Mouse (Mus musculus): ENCODE results near the gene Proca1.

Gene Proca1

DNA sequence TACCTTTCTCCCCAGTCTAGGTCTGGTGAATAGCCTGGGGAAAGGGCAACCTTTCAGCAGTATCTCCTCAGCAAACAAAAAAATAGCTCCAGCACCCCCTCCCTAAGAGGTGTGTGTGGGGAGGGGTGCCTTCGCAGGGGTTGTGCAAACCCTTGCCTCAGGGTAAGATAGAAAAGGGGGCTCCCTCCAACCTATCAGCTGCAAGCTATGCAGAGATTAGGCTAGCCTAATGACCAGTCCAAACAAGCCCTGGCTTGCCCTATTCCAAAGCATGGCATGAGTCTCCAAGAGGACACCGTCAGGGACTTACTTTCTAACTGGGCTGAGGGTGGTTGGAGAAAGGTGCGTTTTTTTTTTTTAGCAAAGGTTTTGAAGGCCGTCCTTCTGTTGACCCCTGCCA, 27.0 kb upstream of the Proca1 start:
- no peak for DNase-seq

DNA sequence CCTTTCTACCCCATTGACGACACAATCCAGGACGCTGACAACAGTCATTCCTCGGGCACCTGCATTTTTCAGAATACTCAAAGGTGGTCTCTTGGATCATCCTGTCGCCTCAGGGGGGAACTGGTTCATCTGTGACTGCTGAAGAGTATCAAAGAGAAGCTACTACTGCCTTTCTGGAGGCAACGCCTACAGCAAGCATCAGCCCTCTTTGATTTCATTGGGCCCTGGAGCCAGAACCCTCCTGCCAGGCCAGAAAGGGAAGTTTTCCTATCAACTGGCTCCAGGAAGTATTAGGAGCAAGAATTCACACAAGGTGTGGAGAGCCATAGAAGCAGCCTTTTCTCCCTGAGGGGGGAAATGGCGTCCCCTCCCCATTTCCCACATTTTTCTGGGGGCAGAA, 26.6 kb upstream of the Proca1 start:
- DNase-seq: no peak

DNA sequence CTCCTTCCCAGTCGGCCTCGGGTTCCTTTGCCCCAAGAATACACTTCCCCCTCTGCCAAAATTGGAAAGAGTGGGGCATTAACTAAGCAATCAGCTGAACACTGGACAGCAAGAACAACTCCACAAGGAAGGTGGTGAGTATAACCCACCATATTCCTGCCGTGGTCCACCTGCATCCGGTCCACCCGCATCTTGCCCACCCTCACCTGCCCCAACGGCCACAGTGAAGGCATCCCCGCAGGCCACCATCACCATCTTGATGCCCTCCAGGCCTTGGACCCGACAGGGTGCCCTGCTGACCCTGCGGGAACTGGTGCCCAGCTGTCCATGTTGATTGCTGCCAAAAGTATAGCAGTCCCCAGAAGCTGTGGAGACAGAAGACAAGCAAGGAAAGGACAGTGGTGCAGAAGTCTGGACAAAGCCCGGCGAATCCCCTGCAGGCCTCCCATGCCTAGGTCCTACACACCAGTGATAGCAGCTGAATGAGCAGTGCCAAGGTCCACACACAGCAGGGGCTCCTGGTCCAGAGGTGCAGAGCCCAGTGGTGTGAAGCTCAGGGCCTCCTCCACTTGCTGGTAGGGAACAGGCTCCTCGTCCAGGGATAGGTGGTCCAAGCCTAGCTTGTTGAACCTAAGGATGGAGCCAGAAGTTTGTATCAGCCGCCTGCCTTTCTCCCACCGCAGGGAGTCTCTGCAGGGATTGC, 25.8 kb upstream of the Proca1 start:
- no peak for DNase-seq

DNA sequence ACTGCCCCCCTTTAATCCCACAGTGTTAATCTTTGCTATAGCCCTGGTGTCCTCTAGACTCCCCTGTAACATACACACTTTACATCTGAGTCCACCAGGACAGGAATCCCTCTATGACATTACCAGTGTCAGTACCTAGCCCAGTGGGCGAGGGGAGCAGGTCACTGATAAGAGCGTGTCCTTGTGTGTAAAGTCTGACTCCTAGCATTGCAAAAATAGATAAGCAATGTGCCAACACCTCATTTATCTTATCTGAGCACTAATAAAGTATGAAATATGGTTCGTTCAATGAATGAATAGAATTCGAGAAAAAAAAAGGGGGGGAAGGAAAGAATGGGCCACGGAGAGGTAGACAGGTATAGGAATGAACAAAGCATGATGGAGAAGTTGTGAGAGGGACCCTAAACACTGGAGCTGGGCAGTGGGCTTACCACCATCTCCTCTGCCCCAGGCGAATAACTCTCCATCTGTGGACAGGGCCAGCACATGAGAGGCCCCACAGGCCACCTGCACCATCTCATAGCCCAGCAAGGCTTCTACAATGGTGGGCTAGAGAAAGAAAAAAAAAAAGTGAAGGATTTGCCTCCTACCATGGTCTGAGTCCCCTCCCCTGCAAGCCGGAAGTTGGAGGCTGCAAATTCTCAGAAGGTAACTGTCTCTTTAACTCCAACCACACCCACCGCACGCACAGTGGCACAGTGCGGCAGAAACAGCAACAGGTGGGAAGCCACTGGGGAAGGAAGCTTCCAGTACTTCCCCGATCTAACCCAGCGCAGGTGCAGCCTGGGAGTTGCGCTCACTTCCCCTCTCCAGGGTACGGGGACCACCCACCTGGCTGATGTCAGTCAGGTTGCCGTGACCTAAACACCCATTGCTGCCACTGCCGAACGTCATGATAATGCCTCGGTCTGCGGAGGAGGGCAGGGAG, 24.4 kb upstream of the Proca1 start:
- peak; percentile 78 to 87 for DNase-seq

DNA sequence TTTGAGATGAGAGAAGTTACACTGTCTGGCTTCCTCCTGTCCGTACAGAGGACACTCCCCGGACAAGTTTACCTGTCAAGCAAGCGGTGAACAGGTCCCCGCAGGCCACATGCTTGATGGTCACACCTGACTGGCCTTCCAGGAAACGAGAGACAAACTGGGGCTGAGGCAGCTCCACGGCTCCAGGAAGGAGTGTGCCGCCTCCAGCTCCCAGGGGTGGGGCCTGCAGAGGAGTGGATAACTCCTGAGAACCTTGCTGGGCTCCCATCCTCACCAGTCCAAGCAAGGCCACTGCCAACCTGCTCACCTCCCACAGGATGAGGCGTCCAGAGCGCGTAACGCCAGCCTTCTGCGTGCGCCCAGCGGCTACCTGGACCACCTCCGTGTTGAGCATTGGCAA, 22.9 kb upstream of the Proca1 start:
- peak in 1 of 2 experiments; percentile 20 for DNase-seq

DNA sequence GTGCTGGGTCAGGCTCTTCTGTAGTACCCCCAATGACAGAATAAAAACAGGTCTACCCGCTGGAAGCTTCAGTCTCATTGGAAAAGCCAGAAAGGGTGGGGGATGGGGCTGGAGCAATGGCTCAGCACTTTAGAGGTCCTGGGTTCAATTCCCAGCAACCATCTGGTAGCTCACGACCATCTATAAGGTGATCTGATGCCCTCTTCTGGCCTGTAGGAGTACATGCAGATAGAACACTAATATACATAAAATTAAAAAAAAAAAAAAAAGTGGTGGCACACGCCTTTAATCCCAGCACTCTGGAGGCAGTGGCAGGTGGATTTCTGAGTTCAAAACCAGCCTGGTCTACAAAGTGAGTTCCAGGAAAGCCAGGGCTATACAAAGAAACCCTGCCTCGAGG, 21.9 kb upstream of the Proca1 start:
- no peak for DNase-seq

DNA sequence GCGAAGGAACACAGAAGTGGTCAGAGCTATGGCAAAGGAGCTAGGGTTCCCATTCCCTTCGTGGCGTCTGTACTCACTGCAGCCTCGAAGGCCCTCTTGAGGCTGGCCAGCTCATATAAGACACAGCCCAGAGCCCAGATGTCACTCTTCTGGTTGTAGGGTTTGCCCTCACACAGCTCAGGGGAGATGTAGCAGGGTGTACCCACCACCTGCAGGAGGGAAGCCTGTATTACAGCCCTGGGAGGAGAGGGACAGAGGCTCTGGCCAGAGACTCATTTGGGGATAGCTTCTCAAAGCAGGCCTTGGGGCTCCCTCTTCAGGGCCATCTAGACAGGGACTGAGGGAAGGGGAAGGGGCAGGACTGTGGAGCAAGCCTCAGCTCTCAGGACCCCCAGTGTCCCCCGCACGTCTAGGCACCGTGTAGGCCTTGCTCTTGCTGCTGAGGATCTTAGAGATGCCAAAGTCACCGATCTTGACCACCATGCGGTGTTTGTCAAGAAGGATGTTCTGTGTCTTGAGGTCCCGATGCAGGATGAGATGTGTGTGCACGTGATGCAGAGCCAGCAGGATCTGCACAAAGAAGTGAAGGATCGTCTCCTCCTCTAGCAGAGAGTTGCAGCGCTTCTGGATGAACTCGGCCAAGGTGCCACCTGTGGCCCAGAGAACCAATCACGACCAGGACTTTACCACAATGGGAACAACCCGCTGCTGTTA, 21.0 kb upstream of the Proca1 start:
- DNase-seq: peak in 1 of 2 experiments; percentile 30

DNA sequence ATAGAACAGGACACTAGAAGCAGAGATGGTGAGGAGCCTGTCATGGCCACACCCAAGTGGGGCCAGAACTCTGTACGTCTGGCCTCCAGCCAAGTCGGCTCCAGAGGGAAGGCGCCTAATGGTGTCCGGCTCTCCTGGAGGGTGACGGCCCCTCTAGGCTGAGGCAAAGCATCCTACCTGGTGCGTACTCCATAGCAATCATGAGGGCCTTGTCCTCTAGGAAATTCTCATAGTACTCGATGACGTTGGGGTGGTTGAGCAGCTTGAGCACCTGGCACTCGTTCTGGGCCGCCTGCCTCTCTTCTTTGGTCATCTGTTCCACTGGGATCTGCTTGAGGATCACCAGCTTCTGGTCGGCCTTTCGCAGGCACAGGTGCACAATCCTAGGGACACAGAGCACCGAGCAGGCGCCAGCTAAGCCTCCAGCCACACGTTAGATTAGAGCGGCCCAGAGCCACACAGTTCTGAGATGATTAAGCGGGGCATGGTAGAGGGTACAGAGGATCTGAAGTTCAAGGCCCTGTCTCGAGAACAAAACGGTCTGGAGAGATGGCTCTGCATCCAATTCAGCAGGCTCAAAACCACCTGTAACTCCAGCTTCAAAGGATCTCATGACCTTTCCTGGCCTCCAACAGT, 20.3 kb upstream of the Proca1 start:
- DNase-seq: no peak

DNA sequence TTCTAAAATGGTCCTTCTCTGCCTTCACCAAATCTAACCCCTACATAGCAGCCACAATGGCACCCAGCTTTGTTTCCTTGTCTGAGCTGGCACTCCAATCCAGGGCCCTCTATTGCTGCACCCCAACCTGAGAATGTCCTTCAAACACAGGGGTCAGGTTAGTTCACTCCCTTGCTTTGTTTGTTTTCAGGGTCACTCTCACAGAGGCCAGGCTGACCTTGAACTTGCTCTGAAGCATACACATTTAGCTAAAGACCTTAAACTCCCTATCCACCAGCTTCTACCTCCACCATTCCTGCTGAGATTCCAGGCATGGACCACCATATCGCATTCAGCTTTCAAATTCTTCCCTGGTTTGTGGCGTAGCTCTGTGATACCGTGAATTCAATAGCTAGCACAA, 18.7 kb upstream of the Proca1 start:
- no peak for DNase-seq

DNA sequence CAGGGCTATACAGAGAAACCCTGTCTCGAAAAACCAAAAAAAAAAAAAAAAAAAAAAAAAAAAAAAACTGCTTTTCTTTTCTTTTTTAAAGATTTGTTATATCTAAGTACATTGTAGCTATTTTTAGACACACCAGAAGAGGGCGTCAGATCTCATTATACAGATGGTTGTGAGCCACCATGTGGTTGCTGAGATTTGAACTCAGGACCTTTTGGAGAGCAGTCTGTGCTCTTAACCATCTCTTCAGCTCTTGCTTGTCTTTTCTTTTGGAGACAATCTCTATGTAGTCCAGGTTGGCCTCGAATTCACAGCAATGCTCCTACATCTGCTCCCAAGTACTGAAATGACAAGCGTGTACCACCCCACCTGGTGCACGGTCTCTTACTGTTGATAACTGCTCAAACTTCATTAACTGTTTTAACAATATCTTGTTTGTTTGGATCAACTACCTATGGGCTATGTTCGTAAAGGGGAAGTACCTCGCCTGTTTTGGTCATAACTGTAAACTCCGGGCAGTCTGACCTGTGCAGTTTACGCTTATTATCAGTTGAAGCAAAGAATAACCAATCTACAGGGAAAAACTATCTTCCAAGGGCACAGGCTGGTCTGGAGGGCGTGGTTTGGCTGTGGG, 17.3 kb upstream of the Proca1 start:
- no peak for DNase-seq

DNA sequence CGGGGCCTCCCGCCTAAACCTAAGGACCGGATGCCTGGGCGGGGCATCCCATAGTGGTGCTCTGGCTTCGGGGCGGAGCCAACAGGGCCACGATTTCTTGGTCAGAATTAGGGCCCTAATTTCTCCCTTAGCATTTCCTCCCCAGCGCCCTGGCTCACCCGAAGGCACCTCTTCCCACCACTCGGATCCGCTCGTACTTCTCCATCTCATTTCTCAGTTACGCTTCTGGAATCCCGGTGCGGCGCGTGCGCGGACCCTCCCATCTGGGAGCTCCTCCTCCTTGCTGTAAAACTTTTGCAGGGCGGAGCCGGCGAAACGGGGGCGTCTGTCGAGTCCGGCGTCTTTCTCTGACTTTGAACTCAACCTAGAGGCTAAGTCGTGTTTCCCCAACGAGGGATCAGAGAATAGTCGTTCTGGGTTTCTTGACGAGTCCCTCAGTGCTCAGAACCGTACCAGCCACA, 16.8 kb upstream of the Proca1 start, which contains the start of the genes Nek8 and Tlcd1:
Nek8 (minus strand) TSS at position 274 of the 461 bp plus-strand sequence.
Tlcd1 (plus strand) TSS at position 310 of the 461 bp plus-strand sequence.
- DNase-seq: peak; percentile 95 to 96

DNA sequence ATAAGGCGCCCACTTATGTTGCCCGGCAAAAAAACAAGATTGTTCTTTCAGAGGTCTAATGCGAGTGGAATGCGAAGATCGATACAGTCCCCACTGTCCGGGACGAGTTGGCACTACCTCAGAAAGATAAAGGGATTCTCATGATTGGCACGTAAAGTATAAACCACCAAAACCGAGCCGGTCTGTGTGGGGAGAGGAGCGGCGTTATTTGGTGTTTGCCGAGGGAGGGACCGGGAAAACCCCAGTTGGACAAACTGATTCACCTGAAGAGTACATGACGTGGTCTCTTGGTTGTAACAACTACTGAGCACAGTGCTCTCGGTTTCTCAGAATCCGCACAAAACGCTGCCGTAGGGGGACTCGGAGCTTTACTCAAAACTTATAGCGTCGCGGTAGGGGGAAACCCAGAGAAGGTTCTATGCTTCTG, 16.3 kb upstream of the Proca1 start:
- DNase-seq: peak in 1 of 2 experiments; percentile 29

DNA sequence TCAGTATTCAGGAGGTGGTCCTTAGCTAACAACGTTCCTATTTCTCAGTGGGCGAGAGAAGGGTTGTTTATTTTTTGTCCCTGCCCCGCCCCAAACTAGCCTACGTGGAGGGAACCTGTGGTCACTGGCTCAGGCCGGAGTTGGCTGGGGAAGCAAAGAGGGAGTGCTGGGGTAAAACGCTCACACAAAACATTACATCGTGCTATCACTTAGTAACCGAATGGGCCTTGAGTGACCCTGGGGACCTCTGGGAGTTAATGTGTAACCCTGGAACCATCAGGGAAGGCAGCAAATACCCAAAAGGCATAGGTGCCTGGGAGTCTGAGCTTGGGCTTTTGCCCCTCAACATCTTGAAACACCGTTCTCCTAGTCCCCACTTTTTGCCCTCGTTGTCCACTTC, 15.8 kb upstream of the Proca1 start:
- no peak for DNase-seq

DNA sequence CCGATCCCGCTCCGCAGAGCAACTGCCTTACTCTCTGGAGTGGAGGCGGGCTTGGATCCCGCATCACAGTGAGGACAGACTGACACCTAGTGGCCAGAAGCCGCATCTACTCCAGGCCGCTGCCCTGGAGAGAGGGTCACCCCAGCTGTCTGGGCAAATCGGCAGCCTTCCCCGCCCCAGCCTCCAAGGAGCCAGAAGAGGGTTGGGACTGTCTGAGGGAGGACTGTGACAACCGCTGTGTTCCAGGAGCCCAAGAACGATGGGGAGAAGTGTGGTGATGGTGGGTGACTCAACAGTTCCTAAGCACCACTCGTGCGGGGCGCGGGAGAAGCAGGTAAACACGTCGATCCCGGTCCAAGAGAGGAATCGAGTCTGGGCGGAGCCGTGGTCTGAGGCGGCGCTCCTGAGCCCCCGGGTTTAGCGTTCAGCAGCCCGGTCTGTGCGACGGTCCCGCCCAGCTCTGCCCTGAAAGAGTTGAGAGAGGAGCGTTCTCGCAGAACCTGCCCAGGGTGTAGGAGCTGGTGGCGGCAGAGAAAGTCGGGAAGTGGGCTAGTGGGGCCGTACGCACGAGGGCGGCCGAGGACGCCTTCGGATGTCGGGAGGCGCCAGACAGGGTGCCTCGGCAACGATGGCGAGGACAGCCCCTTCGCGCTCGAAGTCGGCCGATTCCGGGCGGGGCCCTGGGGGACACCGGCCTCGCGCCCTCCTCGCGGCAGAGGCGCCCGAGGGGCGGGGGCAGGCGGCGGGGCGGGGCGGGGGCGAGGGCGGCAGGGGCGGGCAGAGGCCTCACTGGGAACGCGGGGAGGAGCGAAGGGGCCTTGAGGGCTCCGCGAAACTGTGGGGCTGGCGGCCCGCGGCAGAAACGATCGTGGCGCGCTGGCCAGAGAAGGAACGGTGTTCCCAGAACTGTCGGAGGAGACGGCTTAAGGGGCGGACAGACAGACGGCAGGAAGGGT, 15.0 kb upstream of the Proca1 start:
- DNase-seq: peak; percentile 92 to 95

DNA sequence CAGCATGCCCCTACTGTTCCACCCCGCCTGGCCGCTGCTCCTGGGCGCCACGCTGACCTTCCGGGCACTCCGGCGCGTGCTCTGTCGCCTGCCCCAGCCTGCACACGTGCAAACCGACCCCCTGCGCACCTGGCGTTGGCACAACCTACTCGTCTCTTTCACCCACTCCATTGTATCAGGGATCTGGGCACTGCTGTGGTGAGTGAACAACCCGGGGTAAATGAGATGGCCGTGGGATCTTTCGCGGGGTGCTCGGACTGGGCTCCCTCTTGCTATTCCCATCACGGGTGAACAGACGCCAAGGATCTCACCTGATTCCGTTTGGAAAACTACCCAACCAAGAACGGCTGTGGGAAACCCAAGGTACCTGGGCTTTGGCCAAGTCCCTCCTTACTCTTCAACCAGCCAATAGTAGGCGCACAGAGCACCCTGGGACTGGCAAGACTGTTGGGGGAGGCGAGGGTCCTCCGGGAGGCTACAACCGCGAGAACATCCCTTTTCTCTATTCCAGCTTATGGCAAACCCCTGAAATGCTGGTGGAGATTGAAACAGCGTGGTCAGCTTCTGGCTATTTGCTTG, 14.2 kb upstream of the Proca1 start:
- DNase-seq: peak in 1 of 2 experiments; percentile 47

DNA sequence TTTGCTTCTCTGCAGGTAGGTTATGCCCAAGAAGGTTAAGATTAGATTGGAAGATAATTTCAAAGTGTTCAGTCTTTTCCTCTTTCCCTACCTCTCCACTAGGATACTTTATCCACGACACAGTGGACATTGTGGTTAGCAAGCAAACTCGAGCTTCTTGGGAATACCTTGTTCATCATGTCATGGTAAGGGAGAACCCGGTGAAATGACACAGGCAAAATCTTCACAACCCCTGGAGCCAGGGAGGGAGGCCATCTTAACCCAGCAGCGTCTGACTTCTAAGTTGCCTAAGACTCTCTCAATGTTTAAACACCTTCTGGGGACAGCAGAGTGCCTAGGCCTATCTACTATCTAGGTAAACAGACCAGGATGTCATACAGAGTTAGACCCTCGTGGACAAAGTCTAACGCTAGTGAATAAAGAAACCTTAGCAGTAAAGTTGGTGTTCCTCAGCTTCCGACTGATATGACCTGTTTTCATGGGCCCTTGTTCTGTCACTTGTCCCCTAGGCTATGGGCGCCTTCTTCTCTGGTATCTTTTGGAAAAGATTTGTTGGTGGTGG, 13.7 kb upstream of the Proca1 start:
- DNase-seq: no peak

DNA sequence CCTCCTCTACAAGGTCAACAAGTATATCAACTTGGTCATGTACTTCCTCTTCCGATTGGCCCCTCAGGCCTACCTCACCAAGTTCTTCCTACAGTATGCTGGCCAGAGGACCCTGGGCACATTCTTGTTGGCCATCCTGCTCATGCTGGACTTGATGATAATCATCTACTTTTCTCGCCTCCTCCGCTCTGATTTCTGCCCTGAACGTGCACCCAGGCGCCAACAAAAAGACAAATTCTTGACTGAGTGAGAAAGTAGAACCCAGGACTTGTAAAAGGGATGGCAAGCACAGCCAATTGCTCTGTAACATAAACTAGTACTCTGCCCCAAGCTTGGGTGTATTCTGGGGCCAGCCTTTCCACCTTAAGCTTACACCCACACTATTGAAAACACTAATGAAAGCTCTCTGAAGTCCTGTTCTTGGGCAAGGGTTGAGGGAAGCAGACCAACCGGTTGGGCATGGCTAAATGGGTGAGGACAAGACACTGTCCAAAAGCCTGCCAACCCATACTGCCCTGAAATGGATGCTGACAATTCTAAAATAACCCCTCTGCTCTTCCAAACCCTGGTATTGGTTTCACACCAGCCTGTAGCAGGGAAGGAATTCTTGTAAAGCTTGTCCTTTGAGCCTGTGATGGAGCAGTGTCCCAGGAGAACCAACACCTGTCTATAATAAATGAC, 13.0 kb upstream of the Proca1 start:
- no peak for DNase-seq

DNA sequence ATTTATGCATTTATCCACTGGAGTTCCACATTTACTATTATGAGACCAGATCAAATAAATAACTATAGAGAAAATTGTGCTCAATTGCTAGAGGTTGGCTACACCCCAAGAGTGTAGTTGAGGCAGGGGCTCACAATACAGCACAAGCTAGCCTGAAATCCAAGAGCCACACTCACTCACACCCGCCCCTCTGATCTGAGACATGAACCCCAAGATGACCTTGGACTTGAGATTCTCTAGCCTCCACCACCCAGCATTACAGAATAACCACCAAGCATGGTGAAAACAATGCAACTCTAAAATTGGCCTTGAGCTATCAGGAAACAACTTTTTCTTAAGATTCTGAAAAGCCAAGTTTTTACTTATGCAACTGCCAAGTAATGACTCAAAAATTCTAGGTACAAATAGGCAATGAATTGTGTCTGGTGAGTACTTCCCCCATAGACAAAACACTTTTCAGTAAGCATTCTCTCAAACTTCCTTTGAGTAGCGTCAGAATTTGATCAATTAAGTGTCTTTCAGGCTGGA, 11.3 kb upstream of the Proca1 start:
- no peak for DNase-seq

DNA sequence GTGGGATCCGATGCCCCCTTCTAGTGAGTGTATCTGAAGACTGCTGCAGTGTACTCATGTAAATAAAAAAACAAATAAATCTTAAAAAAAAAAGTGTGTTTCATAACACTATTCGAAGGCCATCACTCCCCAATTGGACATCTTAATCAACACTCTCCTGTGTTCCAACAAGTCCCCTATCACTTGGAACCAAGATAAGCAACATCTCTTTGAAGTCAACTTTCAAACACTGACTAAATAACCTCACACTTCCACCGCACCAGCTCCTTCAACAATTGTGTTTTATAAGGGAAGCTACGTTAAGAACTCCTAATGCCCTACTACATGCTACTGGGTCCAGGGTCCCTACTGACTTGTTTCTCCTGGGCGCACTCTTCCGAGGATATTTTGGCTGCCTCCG, 10.7 kb upstream of the Proca1 start:
- no peak for DNase-seq
